Mouse (Mus musculus) ES-E14 (cell line): ENCODE measurements around the gene 4930432K21Rik.

Experiments
- CHD2 ChIP-seq: IDR thresholded peaks from 2 replicates; pipeline ENCODE4 v1.6.1; 2014; ENCODE audit warnings: mild to moderate bottlenecking, low read depth, low read length, inconsistent platforms
- MAFK ChIP-seq: IDR thresholded peaks from 2 replicates; pipeline ENCODE4 v1.6.1; 2014; ENCODE audit warnings: mild to moderate bottlenecking, low read depth, low read length, inconsistent platforms; ENCODE audit not compliant: insufficient read depth
- ZC3H11A ChIP-seq: IDR thresholded peaks from 2 replicates; pipeline ENCODE4 v1.6.1; 2012; ENCODE audit warnings: low read depth, mild to moderate bottlenecking, inconsistent platforms, low read length, borderline replicate concordance

DNA sequence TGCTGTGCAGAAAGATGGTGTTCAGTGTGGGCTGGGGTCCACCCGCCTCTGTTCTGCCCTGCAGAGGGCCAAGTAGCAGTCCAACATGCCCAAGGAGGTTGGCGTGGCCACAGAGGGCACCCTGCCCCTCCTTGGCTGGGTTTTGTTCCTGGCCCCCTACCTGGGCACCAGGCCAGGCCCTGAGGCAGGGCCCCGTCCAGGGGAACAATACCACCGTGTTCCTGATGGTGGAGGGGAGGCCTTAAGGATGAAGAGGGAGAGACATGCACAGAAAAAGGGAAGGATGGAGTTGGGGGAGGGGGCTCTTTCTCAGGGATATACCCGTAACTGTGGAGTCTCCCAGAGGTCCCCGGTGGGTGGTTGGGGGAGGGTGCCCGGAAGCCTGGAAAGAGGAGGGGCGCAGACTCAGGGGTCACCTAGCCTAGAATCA is 52.3 kb downstream of the 4930432K21Rik start:
- TF ChIP-seq CHD2 (no peak), MAFK (no peak), ZC3H11A (no peak)
